Mouse (Mus musculus): ENCODE measurements around the gene Mat1a.

Mat1a gene

GRCm38 (mm10) chr14:41104853-41105444 lies at the start of gene Mat1a:
Mat1a (plus strand) TSS chr14:41105035.
- in situ Hi-C loops (cut with MboI; ENCODE audit: low pct_unique_long_range_greater_than_20kb in 1 of 2, low sequenced_read_pairs in 2 of 2, unreplicated experiment in 1 of 2): no loop called here

GRCm38 (mm10) chr14:41065168-41065567 lies 39.7 kb upstream of the Mat1a start:
- in situ Hi-C loops (cut with MboI; ENCODE audit: low pct_unique_long_range_greater_than_20kb in 1 of 2, low sequenced_read_pairs in 2 of 2, unreplicated experiment in 1 of 2): no loop called here

- in situ Hi-C loops (cut with MboI; ENCODE audit: low pct_unique_long_range_greater_than_20kb in 1 of 2, low sequenced_read_pairs in 2 of 2, unreplicated experiment in 1 of 2): no loop called here
These were observed 38.4 kb upstream of the Mat1a start for GRCm38 (mm10) chr14:41066416-41066815.

- in situ Hi-C loops (cut with MboI; ENCODE audit: low pct_unique_long_range_greater_than_20kb in 1 of 2, low sequenced_read_pairs in 2 of 2, unreplicated experiment in 1 of 2): no loop called here
These were observed 35.7 kb upstream of the Mat1a start, which contains the start of gene Dydc2 for GRCm38 (mm10) chr14:41069108-41069507. Dydc2 (minus strand) TSS chr14:41069208.

- in situ Hi-C loops (cut with MboI; ENCODE audit: low pct_unique_long_range_greater_than_20kb in 1 of 2, low sequenced_read_pairs in 2 of 2, unreplicated experiment in 1 of 2): no loop called here
These were observed 34.5 kb upstream of the Mat1a start for GRCm38 (mm10) chr14:41070343-41070742.

- in situ Hi-C loops (cut with MboI; ENCODE audit: low pct_unique_long_range_greater_than_20kb in 1 of 2, low sequenced_read_pairs in 2 of 2, unreplicated experiment in 1 of 2): no loop called here
These were observed 32.4 kb upstream of the Mat1a start, which contains the start of gene Dydc1 for GRCm38 (mm10) chr14:41072229-41072943. Dydc1 (plus strand) TSS chr14:41072911.

GRCm38 (mm10) chr14:41072944-41073275 lies 31.9 kb upstream of the Mat1a start:
- in situ Hi-C loops (cut with MboI; ENCODE audit: low pct_unique_long_range_greater_than_20kb in 1 of 2, low sequenced_read_pairs in 2 of 2, unreplicated experiment in 1 of 2): no loop called here

GRCm38 (mm10) chr14:41082408-41082807 lies 22.4 kb upstream of the Mat1a start:
- in situ Hi-C loops (cut with MboI; ENCODE audit: low pct_unique_long_range_greater_than_20kb in 1 of 2, low sequenced_read_pairs in 2 of 2, unreplicated experiment in 1 of 2): no loop called here

- in situ Hi-C loops (cut with MboI; ENCODE audit: low pct_unique_long_range_greater_than_20kb in 1 of 2, low sequenced_read_pairs in 2 of 2, unreplicated experiment in 1 of 2): no loop called here
These were observed 17.3 kb upstream of the Mat1a start for GRCm38 (mm10) chr14:41087509-41087908.

GRCm38 (mm10) chr14:41090777-41091176 lies 14.1 kb upstream of the Mat1a start:
- in situ Hi-C loops (cut with MboI; ENCODE audit: low pct_unique_long_range_greater_than_20kb in 1 of 2, low sequenced_read_pairs in 2 of 2, unreplicated experiment in 1 of 2): loop anchor here in 1 of 2 experiments (5.0 kb wide), 1 partner anchor 77 kb away; no protein-coding TSS in a partner anchor

GRCm38 (mm10) chr14:41094114-41094513 lies 10.7 kb upstream of the Mat1a start:
- in situ Hi-C loops (cut with MboI; ENCODE audit: low pct_unique_long_range_greater_than_20kb in 1 of 2, low sequenced_read_pairs in 2 of 2, unreplicated experiment in 1 of 2): loop anchor here in 1 of 2 experiments (5.0 kb wide), 1 partner anchor 73 kb away; no protein-coding TSS in a partner anchor

GRCm38 (mm10) chr14:41096296-41096860 lies 8.5 kb upstream of the Mat1a start:
- in situ Hi-C loops (cut with MboI; ENCODE audit: low pct_unique_long_range_greater_than_20kb in 1 of 2, low sequenced_read_pairs in 2 of 2, unreplicated experiment in 1 of 2): no loop called here

GRCm38 (mm10) chr14:41098726-41099125 lies 6.1 kb upstream of the Mat1a start:
- in situ Hi-C loops (cut with MboI; ENCODE audit: low pct_unique_long_range_greater_than_20kb in 1 of 2, low sequenced_read_pairs in 2 of 2, unreplicated experiment in 1 of 2): no loop called here

- in situ Hi-C loops (cut with MboI; ENCODE audit: low pct_unique_long_range_greater_than_20kb in 1 of 2, low sequenced_read_pairs in 2 of 2, unreplicated experiment in 1 of 2): no loop called here
These were observed 4.1 kb upstream of the Mat1a start for GRCm38 (mm10) chr14:41100712-41101111.

- in situ Hi-C loops (cut with MboI; ENCODE audit: low pct_unique_long_range_greater_than_20kb in 1 of 2, low sequenced_read_pairs in 2 of 2, unreplicated experiment in 1 of 2): no loop called here
These were observed 3.6 kb upstream of the Mat1a start for GRCm38 (mm10) chr14:41101242-41101641.

- in situ Hi-C loops (cut with MboI; ENCODE audit: low pct_unique_long_range_greater_than_20kb in 1 of 2, low sequenced_read_pairs in 2 of 2, unreplicated experiment in 1 of 2): no loop called here
These were observed 2.6 kb upstream of the Mat1a start for GRCm38 (mm10) chr14:41102269-41102668.

- in situ Hi-C loops (cut with MboI; ENCODE audit: low pct_unique_long_range_greater_than_20kb in 1 of 2, low sequenced_read_pairs in 2 of 2, unreplicated experiment in 1 of 2): no loop called here
These were observed 6.3 kb downstream of the Mat1a start for GRCm38 (mm10) chr14:41111031-41111668.

- in situ Hi-C loops (cut with MboI; ENCODE audit: low pct_unique_long_range_greater_than_20kb in 1 of 2, low sequenced_read_pairs in 2 of 2, unreplicated experiment in 1 of 2): no loop called here
These were observed 8.1 kb downstream of the Mat1a start for GRCm38 (mm10) chr14:41112944-41113343.

GRCm38 (mm10) chr14:41116271-41116670 lies 11.4 kb downstream of the Mat1a start:
- in situ Hi-C loops (cut with MboI; ENCODE audit: low pct_unique_long_range_greater_than_20kb in 1 of 2, low sequenced_read_pairs in 2 of 2, unreplicated experiment in 1 of 2): no loop called here
